Mouse (Mus musculus) ES-E14 (cell line): ENCODE data around the gene Sept10. TPM values are rescaled to one million over a fixed set of nuclear protein-coding genes. Genes with fewer than 3 reads are reported as not detected.

Experiments
- DNase-seq: peaks from one replicate; pipeline ENCODE4 v3.0.0-alpha.2; 2013; ENCODE audit warnings: low read depth, low spot score
- H3K27ac ChIP-seq: 2 replicates; pipeline ENCODE4 v1.5.1; 2012; ENCODE audit warnings: low read depth, mild to moderate bottlenecking, low read length, moderate library complexity, mixed read lengths; ENCODE audit not compliant: poor library complexity, insufficient read depth, severe bottlenecking
- H3K36me3 ChIP-seq: 2 replicates; pipeline ENCODE4 v1.6.1; 2012; ENCODE audit warnings: mild to moderate bottlenecking, low read length, moderate library complexity, mixed read lengths; ENCODE audit not compliant: control insufficient read depth, poor library complexity, insufficient read depth, severe bottlenecking
- H3K4me1 ChIP-seq, 2 experiments: fragments of 150-350 bp in 1 of 2; sonication (generic) in 1 of 2; 2 replicates each; pipeline ENCODE4 v1.6.1; 2012; ENCODE audit warnings: low read length in 2 of 2, mild to moderate bottlenecking in 1 of 2, mixed read lengths in 1 of 2; ENCODE audit not compliant: control insufficient read depth in 2 of 2, insufficient read depth in 2 of 2, poor library complexity in 1 of 2
- H3K4me3 ChIP-seq, 2 experiments: fragments of 150-350 bp in 1 of 2; sonication (generic) in 1 of 2; 2 replicates each; pipeline ENCODE4 v1.5.1; 2012; ENCODE audit warnings: low read length in 2 of 2, low read depth in 1 of 2, mild to moderate bottlenecking in 1 of 2, mixed read lengths in 1 of 2; ENCODE audit not compliant: insufficient read depth in 1 of 2, poor library complexity in 1 of 2, severe bottlenecking in 1 of 2
- H3K9ac ChIP-seq: 2 replicates; pipeline ENCODE4 v1.6.1; 2012; ENCODE audit warnings: low read depth, mild to moderate bottlenecking, low read length, mixed read lengths; ENCODE audit not compliant: poor library complexity, insufficient read depth, severe bottlenecking
- H3K9me3 ChIP-seq: fragments of 150-350 bp; sonication (generic); 2 replicates; pipeline ENCODE4 v1.6.1; 2012; ENCODE audit warnings: low read depth, mild to moderate bottlenecking, low read length; ENCODE audit not compliant: control insufficient read depth, insufficient read depth
- CHD2 ChIP-seq: IDR thresholded peaks from 2 replicates; pipeline ENCODE4 v1.6.1; 2014; ENCODE audit warnings: mild to moderate bottlenecking, low read depth, low read length, inconsistent platforms
- HCFC1 ChIP-seq: IDR thresholded peaks from 2 replicates; pipeline ENCODE4 v1.6.1; 2012; ENCODE audit warnings: low read length, inconsistent platforms, borderline replicate concordance; ENCODE audit not compliant: insufficient read depth
- MAFK ChIP-seq: IDR thresholded peaks from 2 replicates; pipeline ENCODE4 v1.6.1; 2014; ENCODE audit warnings: mild to moderate bottlenecking, low read depth, low read length, inconsistent platforms; ENCODE audit not compliant: insufficient read depth
- ZC3H11A ChIP-seq: IDR thresholded peaks from 2 replicates; pipeline ENCODE4 v1.6.1; 2012; ENCODE audit warnings: low read depth, mild to moderate bottlenecking, inconsistent platforms, low read length, borderline replicate concordance
- ZNF384 ChIP-seq: IDR thresholded peaks from 2 replicates; pipeline ENCODE4 v1.6.1; 2012; ENCODE audit warnings: low read depth, low read length, inconsistent platforms
- in situ Hi-C, 2 experiments: fragments of 600-800 bp; cut with MboI; formaldehyde crosslinking; loops; one replicate each; pipeline ENCODE4 v1.15.1; 2025; ENCODE audit warnings: low sequenced_read_pairs in 2 of 2, inconsistent platforms in 1 of 2; ENCODE audit not compliant: unreplicated experiment in 2 of 2
- total RNA-seq: library from RNA; depleted of rRNA; stranded (reverse); fragments of 300-350 nt; gene quantifications from 2 replicates; pipeline ENCODE4 v1.2.3, GENCODE M21; 2012

Sept10 gene
- total RNA-seq, 1 experiment = 16.8 TPM

DNA sequence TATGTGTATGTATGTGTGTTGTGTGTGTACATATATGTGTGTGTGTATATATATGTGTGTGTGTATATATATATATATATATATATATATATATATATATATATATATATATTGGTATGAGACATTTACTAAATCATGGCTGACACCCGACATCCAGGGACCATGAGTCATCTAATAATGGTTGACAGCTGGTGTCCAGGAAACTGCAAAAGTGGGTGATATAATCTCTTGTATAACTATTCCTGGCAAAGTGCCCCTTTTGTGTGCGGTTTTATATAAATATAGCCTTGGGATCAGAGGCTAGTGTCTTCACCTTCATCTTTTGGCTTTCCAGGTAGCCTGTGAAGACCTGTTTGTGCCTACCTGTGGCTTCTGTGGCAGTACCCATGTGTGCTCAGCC, 29.0 kb upstream of the Sept10 start:
- TF ChIP-seq MAFK (no peak), HCFC1 (no peak), CHD2 (no peak), ZC3H11A (no peak), ZNF384 (no peak)
- no peaks in the 10 kb centered on the region for H3K9me3 ChIP-seq
- in situ Hi-C loops = no loop called here

GRCm38 (mm10) chr10:59249531-59249930, 27.9 kb upstream of the Sept10 start:
- H3K36me3 ChIP-seq = no peaks in the 10 kb centered on the region
- H3K27ac ChIP-seq = no peak overlapping the region
- no peaks in the 10 kb centered on the region for H3K9me3 ChIP-seq
- no peak for DNase-seq
- in situ Hi-C loops = no loop called here
- H3K4me3 ChIP-seq = no peak overlapping the region
- H3K9ac ChIP-seq = no peak overlapping the region
- TF ChIP-seq ZC3H11A (no peak), HCFC1 (no peak), MAFK (no peak), ZNF384 (no peak), CHD2 (no peak)
- H3K4me1 ChIP-seq = no peaks in the 10 kb centered on the region

More for the DNA sequence above, 29.0 kb upstream of the Sept10 start:
- no peak overlapping the region for H3K27ac ChIP-seq
- no peak overlapping the region for H3K4me3 ChIP-seq
- no peaks in the 10 kb centered on the region for H3K36me3 ChIP-seq
- H3K4me1 ChIP-seq = no peaks in the 10 kb centered on the region
- DNase-seq = no peak
- H3K9ac ChIP-seq = no peak overlapping the region

GRCm38 (mm10) chr10:59241141-59241541, 19.5 kb upstream of the Sept10 start:
- Histone ChIP-seq H3K36me3 (no peaks in the 10 kb centered on the region), H3K9me3 (no peaks in the 10 kb centered on the region), H3K4me3 (no peak overlapping the region), H3K9ac (no peak overlapping the region), H3K4me1 (no peaks in the 10 kb centered on the region; a peak in 1 of 4 replicates), H3K27ac (no peak overlapping the region)
- no peak for TF ChIP-seq MAFK
- TF ChIP-seq ZNF384 = no peak
- TF ChIP-seq ZC3H11A = no peak
- TF ChIP-seq HCFC1 = no peak
- no peak for TF ChIP-seq CHD2
- no peak for DNase-seq
- in situ Hi-C loops = no loop called here

DNA sequence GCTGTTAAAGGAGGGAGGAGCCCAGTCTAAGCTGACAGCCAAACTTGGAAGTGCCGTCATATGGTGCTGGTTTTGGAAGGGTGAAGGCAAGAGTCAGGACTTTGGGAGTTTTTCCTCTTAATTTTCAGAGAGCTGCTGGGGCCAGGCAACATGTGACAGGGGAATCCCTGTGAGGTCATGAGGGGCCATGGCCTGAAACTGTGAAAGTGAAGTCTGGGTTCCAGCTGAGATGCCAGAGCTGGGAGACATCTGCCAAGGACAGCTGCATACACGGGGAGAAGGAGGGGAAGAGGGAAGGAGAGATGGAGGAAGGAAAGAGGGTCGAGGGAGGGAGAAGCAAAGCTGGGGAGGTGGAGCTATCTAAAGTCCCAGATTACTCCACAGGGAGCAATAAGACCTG, 16.1 kb upstream of the Sept10 start:
- Histone ChIP-seq H3K4me3 (no peak overlapping the region), H3K9ac (no peak overlapping the region), H3K27ac (no peak overlapping the region), H3K9me3 (no peaks in the 10 kb centered on the region), H3K36me3 (no peaks in the 10 kb centered on the region), H3K4me1 (no peaks in the 10 kb centered on the region; a peak in 1 of 4 replicates)
- DNase-seq = no peak
- TF ChIP-seq HCFC1 = no peak
- TF ChIP-seq CHD2 = no peak
- TF ChIP-seq MAFK = no peak
- in situ Hi-C loops = no loop called here

DNA sequence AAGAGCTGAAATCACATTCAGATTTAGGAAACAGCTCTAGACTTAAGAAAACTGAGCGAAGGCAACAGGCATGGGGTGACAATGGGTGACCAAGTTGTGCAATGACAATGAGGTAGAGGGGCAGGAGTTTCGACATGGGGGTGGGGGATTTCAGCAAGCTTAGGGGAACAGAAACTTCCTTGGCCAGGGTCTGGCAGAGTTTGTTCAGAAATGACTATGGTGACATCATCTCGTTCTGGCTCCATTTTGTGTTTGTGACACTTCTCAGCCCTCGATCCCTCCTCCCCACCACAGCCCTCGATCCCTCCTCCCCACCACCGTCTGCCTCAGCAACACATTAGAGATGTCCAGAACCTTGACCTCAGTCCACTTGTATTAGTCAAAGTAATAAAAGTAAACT, 14.8 kb upstream of the Sept10 start:
- H3K4me3 ChIP-seq = no peak overlapping the region
- no peak overlapping the region for H3K27ac ChIP-seq
- in situ Hi-C loops = no loop called here
- no peaks in the 10 kb centered on the region; a peak in 1 of 4 replicates for H3K4me1 ChIP-seq
- no peak for TF ChIP-seq ZC3H11A
- TF ChIP-seq CHD2 = no peak
- H3K9ac ChIP-seq = no peak overlapping the region
- no peak for DNase-seq
- H3K36me3 ChIP-seq = no peaks in the 10 kb centered on the region
- H3K9me3 ChIP-seq = no peaks in the 10 kb centered on the region
